In the genomic region with DNA sequence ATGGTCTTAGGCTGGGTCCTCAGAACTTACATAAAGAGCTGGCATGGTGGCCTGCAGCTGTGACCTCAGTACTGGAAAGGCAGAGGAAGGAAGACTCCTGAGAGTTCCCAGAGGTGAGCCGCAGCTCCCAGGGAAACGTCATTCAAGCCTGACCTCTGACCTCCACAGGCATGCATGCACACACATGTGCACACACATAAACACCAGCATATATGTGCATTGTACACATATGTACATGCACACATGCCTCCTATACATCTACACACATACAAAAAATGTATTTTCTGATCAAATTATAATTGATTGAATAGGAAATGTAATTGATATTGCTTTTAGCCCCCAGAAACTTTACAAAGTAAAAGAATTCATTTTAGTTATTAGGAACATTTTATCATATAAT, we compare ENCODE assay signal across 13 mouse cellular contexts.
DNase-seq lines count a peak whose midpoint lies in the region; ATAC-seq lines count a peak whose summit lies in the region.
"Had no signal": no experiment of that assay in that cellular context is flagged by ENCODE, and none has a peak within 500 bp of the region (broad histone marks: within the 10 kb centered on the region; RNA-seq: fewer than 3 reads in every experiment).

No protein-coding gene starts in this region.

- no peaks in the 10 kb centered on the region for H3K36me3 ChIP-seq in kidney, embryonic 14.5 days (ENCODE audit: control insufficient read depth, insufficient read depth, low read length)
- no peaks in the 10 kb centered on the region for H3K36me3 ChIP-seq in forebrain, embryonic 12.5 days (replicated peaks)
- H3K36me3 ChIP-seq in midbrain, embryonic 13.5 days: peaks cover 6% of the 10 kb centered on the region; the same call in 1 of the 2 replicates
- H3K36me3 ChIP-seq: G1E; heart, embryonic 10.5 days; intestine, embryonic 15.5 days; limb, embryonic 13.5 days; liver, embryonic 15.5 days had no signal

- no peaks in the 10 kb centered on the region for H3K27me3 ChIP-seq in kidney, embryonic 14.5 days (ENCODE audit: control insufficient read depth, insufficient read depth, low read length)
- no peaks in the 10 kb centered on the region for H3K27me3 ChIP-seq in forebrain, embryonic 12.5 days
- no peaks in the 10 kb centered on the region for H3K27me3 ChIP-seq in midbrain, embryonic 13.5 days
- H3K27me3 ChIP-seq: intestine, embryonic 15.5 days; limb, embryonic 13.5 days; liver, embryonic 15.5 days had no signal

- 0 out of 2 replicates have a peak, but pooled peaks have one; percentile 16 for ATAC-seq in kidney, embryonic 14.5 days (ENCODE audit: low FRiP score, low TSS enrichment)
- peak; percentile 55; the same call in 1 of the 2 replicates for ATAC-seq in forebrain, embryonic 12.5 days (ENCODE audit: low FRiP score)
- ATAC-seq in midbrain, embryonic 13.5 days: peak; percentile 72

- no peak overlapping the region for H3K4me3 ChIP-seq in kidney, embryonic 14.5 days (ENCODE audit: low read length)
- no peak overlapping the region for H3K4me3 ChIP-seq in forebrain, embryonic 12.5 days (replicated peaks)
- no peak overlapping the region for H3K4me3 ChIP-seq in midbrain, embryonic 13.5 days (replicated peaks)

- no peak overlapping the region for H3K27ac ChIP-seq in kidney, embryonic 14.5 days (ENCODE audit: low read depth, low read length)
- no peak overlapping the region for H3K27ac ChIP-seq in forebrain, embryonic 12.5 days
- H3K27ac ChIP-seq in midbrain, embryonic 13.5 days: no peak overlapping the region
- H3K27ac ChIP-seq: intestine, embryonic 15.5 days; limb, embryonic 13.5 days; liver, embryonic 15.5 days had no signal

- DNase-seq in embryo, embryonic 10.5 days (ENCODE audit: low spot score): peak; percentile 4
- no peak for DNase-seq in embryo, embryonic 10 days (ENCODE audit: low spot score)
- no peak for DNase-seq in kidney, adult 9 months
- no peak for DNase-seq in gastrocnemius, adult 18-20 months (ENCODE audit: low spot score)
- DNase-seq in layer of hippocampus, postnatal 25 days (ENCODE audit: extremely low spot score in 1 of 2, low spot score in 1 of 2): no peak

- H3K9me3 ChIP-seq in kidney, embryonic 14.5 days (ENCODE audit: control insufficient read depth, low read length): no peaks in the 10 kb centered on the region
- no peaks in the 10 kb centered on the region for H3K9me3 ChIP-seq in forebrain, embryonic 12.5 days
- no peaks in the 10 kb centered on the region for H3K9me3 ChIP-seq in midbrain, embryonic 13.5 days
- H3K9me3 ChIP-seq: G1E; heart, embryonic 10.5 days; intestine, embryonic 15.5 days; limb, embryonic 13.5 days; liver, embryonic 15.5 days had no signal

- no peaks in the 10 kb centered on the region for H3K4me1 ChIP-seq in kidney, embryonic 14.5 days (ENCODE audit: control insufficient read depth, insufficient read depth, low read length)
- no peaks in the 10 kb centered on the region; the same call in 1 of the 2 replicates for H3K4me1 ChIP-seq in forebrain, embryonic 12.5 days
- no peaks in the 10 kb centered on the region for H3K4me1 ChIP-seq in midbrain, embryonic 13.5 days (replicated peaks)
- H3K4me1 ChIP-seq: heart, embryonic 10.5 days; intestine, embryonic 15.5 days; limb, embryonic 13.5 days had no signal

- H3K4me2 ChIP-seq in kidney, embryonic 14.5 days (replicated peaks; ENCODE audit: low read depth, low read length): no peak overlapping the region
- H3K4me2 ChIP-seq in forebrain, embryonic 12.5 days: no peak overlapping the region
- H3K4me2 ChIP-seq in midbrain, embryonic 13.5 days (replicated peaks): no peak overlapping the region

- WGBS in kidney, embryonic 14.5 days: 25% methylated on average over 2 of the region's 2 CpGs
- 41% methylated on average over 2 of the region's 2 CpGs for WGBS in forebrain, embryonic 12.5 days
- WGBS in midbrain, embryonic 13.5 days: 26% methylated on average over 2 of the region's 2 CpGs

- no peak overlapping the region for H3K9ac ChIP-seq in kidney, embryonic 14.5 days (ENCODE audit: low read depth, low read length)
- H3K9ac ChIP-seq in forebrain, embryonic 12.5 days: no peak overlapping the region
- no peak overlapping the region for H3K9ac ChIP-seq in midbrain, embryonic 13.5 days (replicated peaks)
- H3K9ac ChIP-seq: liver, embryonic 15.5 days had no signal

Comparison
In these comparisons a context has a peak if more than half of its experiments do, and no peak if none do; other contexts are left out.
1. ATAC-seq: peak in every context shown above with its lines; median percentile 72 in midbrain, embryonic 13.5 days; 55 in forebrain, embryonic 12.5 days; 16 in kidney, embryonic 14.5 days.